Mouse (Mus musculus): ENCODE measurements around the gene Uqcc2. TPM values are rescaled to one million over a fixed set of nuclear protein-coding genes. Genes with fewer than 3 reads are reported as not detected.

Uqcc2 gene
- total RNA-seq, 2 experiments from 2014 or later = 215 to 241 TPM

- intact Hi-C loops (cut with DNase I) = loop anchor here (10.0 kb wide), 1 partner anchor 183 kb away; the partner anchor contains the start of gene Syngap1
- DNase-seq (ENCODE audit: low spot score in 2 of 2) = no peak
These were observed 5.5 kb downstream of the Uqcc2 start for GRCm38 (mm10) chr17:27128189-27128588.

- intact Hi-C loops (cut with DNase I) = loop anchor here (10.0 kb wide), 1 partner anchor 182 kb away; the partner anchor contains the start of gene Syngap1
- DNase-seq (ENCODE audit: low spot score in 2 of 2) = no peak
These were observed 6.7 kb downstream of the Uqcc2 start for GRCm38 (mm10) chr17:27126974-27127373.

GRCm38 (mm10) chr17:27125669-27126202 is 8.0 kb downstream of the Uqcc2 start:
- no peak for DNase-seq (ENCODE audit: low spot score in 2 of 2)
- intact Hi-C loops (cut with DNase I) = loop anchor here (2.0 to 10.0 kb wide), 2 partner anchors 93 to 181 kb away; partner anchors contain the start of gene Syngap1

GRCm38 (mm10) chr17:27125185-27125584 is 8.5 kb downstream of the Uqcc2 start:
- peak; percentile 68 to 87 for DNase-seq (ENCODE audit: low spot score in 2 of 2)
- intact Hi-C loops (cut with DNase I) = loop anchor here (2.0 to 10.0 kb wide), 2 partner anchors 92 to 180 kb away; partner anchors contain the start of gene Syngap1

GRCm38 (mm10) chr17:27123813-27124375 is 9.8 kb downstream of the Uqcc2 start:
- DNase-seq (ENCODE audit: low spot score in 2 of 2) = no peak
- intact Hi-C loops (cut with DNase I) = loop anchor here (2.0 to 10.0 kb wide), 2 partner anchors 91 to 179 kb away; partner anchors contain the start of gene Syngap1

- intact Hi-C loops (cut with DNase I) = loop anchor here (10.0 kb wide), 1 partner anchor 178 kb away; the partner anchor contains the start of gene Syngap1
- no peak for DNase-seq (ENCODE audit: low spot score in 2 of 2)
These were observed 10.6 kb downstream of the Uqcc2 start for GRCm38 (mm10) chr17:27123103-27123502.

- DNase-seq (ENCODE audit: low spot score in 2 of 2) = peak in 1 of 2 experiments; percentile 47
- intact Hi-C loops (cut with DNase I) = loop anchor here (10.0 kb wide), 1 partner anchor 178 kb away; the partner anchor contains the start of gene Syngap1
These were observed 11.0 kb downstream of the Uqcc2 start for GRCm38 (mm10) chr17:27122701-27123100.

- no peak for DNase-seq (ENCODE audit: low spot score in 2 of 2)
- intact Hi-C loops (cut with DNase I) = loop anchor here (10.0 kb wide), 1 partner anchor 177 kb away; the partner anchor contains the start of gene Syngap1
These were observed 11.9 kb downstream of the Uqcc2 start for GRCm38 (mm10) chr17:27121781-27122180.

GRCm38 (mm10) chr17:27121266-27121665 is 12.4 kb downstream of the Uqcc2 start:
- DNase-seq (ENCODE audit: low spot score in 2 of 2) = peak in 1 of 2 experiments; percentile 46
- intact Hi-C loops (cut with DNase I) = loop anchor here (10.0 kb wide), 1 partner anchor 176 kb away; the partner anchor contains the start of gene Syngap1

- peak; percentile 62 to 66 for DNase-seq (ENCODE audit: low spot score in 2 of 2)
- intact Hi-C loops (cut with DNase I) = loop anchor here (10.0 kb wide), 1 partner anchor 176 kb away; the partner anchor contains the start of gene Syngap1
These were observed 13.1 kb downstream of the Uqcc2 start for GRCm38 (mm10) chr17:27120561-27121024.

- DNase-seq (ENCODE audit: low spot score in 2 of 2) = no peak
- intact Hi-C loops (cut with DNase I) = loop anchor here (10.0 kb wide), 2 partner anchors 175 to 205 kb away; partner anchors contain the start of genes Kifc5b and Syngap1
These were observed 13.8 kb downstream of the Uqcc2 start for GRCm38 (mm10) chr17:27119954-27120353.

- no peak for DNase-seq (ENCODE audit: low spot score in 2 of 2)
- intact Hi-C loops (cut with DNase I) = loop anchor here (10.0 kb wide), 1 partner anchor 205 kb away; the partner anchor contains the start of gene Kifc5b
These were observed 14.2 kb downstream of the Uqcc2 start for GRCm38 (mm10) chr17:27119540-27119895.

- no peak for DNase-seq (ENCODE audit: low spot score in 2 of 2)
- intact Hi-C loops (cut with DNase I) = loop anchor here (10.0 kb wide), 1 partner anchor 204 kb away; the partner anchor contains the start of gene Kifc5b
These were observed 14.8 kb downstream of the Uqcc2 start for GRCm38 (mm10) chr17:27118676-27119539.

- no peak for DNase-seq (ENCODE audit: low spot score in 2 of 2)
- intact Hi-C loops (cut with DNase I) = loop anchor here (10.0 kb wide), 1 partner anchor 195 kb away; the partner anchor contains the start of gene Kifc5b
These were observed 23.6 kb downstream of the Uqcc2 start for GRCm38 (mm10) chr17:27110072-27110471.

- no peak for DNase-seq (ENCODE audit: low spot score in 2 of 2)
- intact Hi-C loops (cut with DNase I) = no loop called here
These were observed 25.8 kb downstream of the Uqcc2 start for GRCm38 (mm10) chr17:27107936-27108335.

GRCm38 (mm10) chr17:27106745-27107144 is 27.0 kb downstream of the Uqcc2 start:
- DNase-seq (ENCODE audit: low spot score in 2 of 2) = no peak
- intact Hi-C loops (cut with DNase I) = no loop called here

GRCm38 (mm10) chr17:27105698-27106470 is 27.8 kb downstream of the Uqcc2 start:
- intact Hi-C loops (cut with DNase I) = no loop called here
- DNase-seq (ENCODE audit: low spot score in 2 of 2) = no peak

GRCm38 (mm10) chr17:27101675-27102074 is 32.0 kb downstream of the Uqcc2 start:
- intact Hi-C loops (cut with DNase I) = no loop called here
- DNase-seq (ENCODE audit: low spot score in 2 of 2) = no peak

GRCm38 (mm10) chr17:27095690-27096089 is 38.0 kb downstream of the Uqcc2 start:
- DNase-seq (ENCODE audit: low spot score in 2 of 2) = peak; percentile 26 to 60

More at GRCm38 (mm10) chr17:27095690-27096089, 38.0 kb downstream of the Uqcc2 start:
- intact Hi-C loops (cut with DNase I) = no loop called here

All from left cerebral cortex, postnatal 25 days (tissue).